Mouse (Mus musculus) duodenum, adult 2 months (tissue): Measurements from ENCODE around the gene Atxn7l1. TPM values are rescaled to one million over a fixed set of nuclear protein-coding genes. Genes with fewer than 3 reads are reported as not detected.

ENCODE experiments used
- polyA plus RNA-seq: library from polyadenylated mRNA; depleted of rRNA; stranded (reverse); fragments of >200 nt; gene quantifications from 2 replicates; pipeline ENCODE4 v1.2.3, GENCODE M21; 2012; ENCODE audit warnings: low replicate concordance; rRNA removed

Atxn7l1 gene
- polyA plus RNA-seq, result 14.1 and 19.2 TPM in 2 replicates

DNA sequence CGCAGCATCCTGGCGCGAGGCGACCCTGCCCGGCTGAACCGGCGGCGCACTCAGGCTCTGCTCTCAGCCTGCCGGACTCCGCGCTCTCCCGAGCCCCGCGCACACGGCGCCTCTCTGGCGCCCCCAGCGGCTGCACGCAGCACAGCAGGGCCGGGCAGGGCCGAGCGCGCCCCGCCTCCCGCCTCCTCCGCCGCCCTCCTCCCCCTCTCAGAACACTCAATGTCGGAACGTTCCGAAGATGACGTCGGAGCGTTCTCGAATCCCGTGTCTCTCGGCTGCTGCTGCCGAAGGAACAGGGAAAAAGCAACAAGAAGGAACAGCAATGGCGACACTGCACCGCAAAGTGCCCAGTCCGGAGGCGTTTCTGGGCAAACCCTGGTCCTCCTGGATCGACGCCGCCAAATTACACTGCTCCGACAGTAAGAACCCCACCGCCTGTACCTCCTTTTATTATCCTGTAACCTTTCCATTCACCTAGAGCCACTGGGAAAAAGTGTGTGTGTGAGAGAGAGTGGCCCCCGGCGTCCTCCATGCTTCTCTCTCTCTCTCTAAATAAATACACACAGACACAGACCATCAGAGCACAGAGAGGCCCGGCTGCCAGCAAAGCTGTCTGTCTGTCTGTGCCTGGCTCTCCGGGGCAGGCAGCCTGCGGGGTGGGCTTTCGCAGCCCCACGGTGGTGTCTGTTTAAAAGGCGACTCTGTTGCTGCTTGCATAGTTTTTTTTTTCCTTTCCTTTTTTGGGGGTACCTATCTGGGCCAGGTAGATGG, at the start of gene Atxn7l1:
Atxn7l1 (plus strand) TSS at position 197 of the 771 bp plus-strand sequence.

DNA sequence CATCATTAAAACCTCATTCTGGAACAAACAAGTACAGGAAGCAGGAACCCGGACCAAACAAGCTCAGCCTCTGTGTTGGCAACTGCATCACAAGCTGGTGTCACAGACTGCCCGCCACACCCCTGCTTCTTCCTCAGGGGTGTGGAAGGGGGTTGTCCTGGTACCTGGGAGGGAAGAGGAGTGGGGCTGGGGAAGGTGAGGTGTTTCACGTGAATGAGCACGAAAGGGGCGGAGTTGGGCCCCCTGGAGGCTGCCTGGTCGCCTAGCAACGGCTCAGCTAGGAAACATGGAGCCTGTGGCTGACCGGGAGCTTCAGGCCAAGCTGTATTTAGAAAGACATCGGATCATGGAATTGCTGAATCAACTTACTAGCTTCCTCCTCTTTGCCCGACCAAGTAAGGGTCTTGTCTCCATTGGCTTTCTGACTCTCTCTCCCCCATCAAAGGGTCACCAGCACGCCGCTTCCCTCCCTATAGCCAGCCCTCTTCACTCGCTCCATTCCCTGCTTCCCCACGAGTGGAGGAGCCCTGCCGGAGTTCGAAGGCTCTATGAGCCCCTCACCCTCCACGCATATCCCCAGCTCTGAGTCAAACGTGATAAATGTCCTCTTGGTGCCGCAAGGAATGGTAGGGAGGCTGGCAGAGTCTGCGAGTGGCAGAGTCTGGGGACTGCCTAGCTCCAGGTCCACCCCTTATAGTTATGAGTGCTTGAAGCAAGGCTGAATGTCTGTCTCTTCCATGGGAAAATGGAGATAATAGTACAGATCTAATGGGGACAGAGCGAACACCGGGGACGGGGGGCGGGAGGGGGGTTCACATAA, 247.5 kb downstream of the Atxn7l1 start, which contains the start of gene Efcab10:
Efcab10 (plus strand) TSS at position 51 of the 820 bp plus-strand sequence.

Other genes with a start within 250 kb of the Atxn7l1 start
- 20.1 and 31.2 TPM in 2 replicates for gene Sypl, start 193.8 kb upstream of the Atxn7l1 start, polyA plus RNA-seq
- gene Cdhr3, start 54.8 kb upstream of the Atxn7l1 start, polyA plus RNA-seq, result not detected in 2 replicates
- gene Efcab10, start 247.2 kb downstream of the Atxn7l1 start, polyA plus RNA-seq, result not detected in 2 replicates